Mouse (Mus musculus): Measurements from ENCODE around the gene Cog6.

Gene Cog6

DNA sequence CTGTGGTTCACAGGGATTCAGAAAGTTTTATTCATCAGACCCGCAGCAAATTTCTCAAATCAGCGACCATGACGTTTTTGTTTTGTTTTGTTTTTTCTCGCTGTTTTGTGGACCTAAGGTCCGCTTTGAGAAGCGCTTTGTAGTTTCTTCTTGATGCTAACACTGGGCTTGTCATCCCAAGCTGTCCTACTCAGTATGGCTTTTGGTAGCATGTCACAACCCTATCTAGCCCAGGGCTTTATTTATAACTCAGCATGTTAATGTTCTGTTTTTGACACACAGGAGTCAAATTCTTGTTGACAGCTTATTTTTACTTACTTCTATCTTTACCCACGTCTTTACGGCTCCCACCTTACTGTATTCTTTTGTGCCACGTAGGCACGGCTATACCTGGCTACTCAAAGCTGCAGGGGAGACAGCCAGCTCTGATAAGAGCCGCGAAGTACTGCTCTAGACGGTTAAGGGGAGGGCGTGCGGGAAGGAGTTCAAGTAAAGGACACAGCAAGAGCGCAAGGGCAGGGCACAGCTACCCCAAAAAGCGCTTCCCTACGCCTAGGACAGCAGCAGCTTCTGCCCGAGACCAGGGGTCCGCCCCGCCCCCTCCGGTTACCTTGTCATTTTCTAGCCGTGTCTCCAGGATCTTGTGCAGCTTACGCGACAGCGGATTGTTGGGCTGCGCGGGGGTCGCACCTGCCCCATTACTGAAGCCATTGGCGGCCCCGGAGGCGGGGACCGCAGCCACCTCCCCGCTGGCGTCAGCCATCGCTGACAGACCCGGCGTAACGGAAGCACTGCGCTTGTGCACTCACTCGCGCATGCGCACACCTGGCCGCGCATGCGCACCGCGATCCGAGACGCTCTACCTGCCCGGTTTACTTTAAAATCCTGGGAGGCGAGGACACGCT is at the start of gene Cog6:
Gene Cog6, minus strand, starts transcription at position 802 of the 905 bp plus-strand sequence.
- POLR2A ChIA-PET, result interaction anchor here in 3 of 4 experiments (0.5 to 2.4 kb wide), 6 partner anchors 9 to 108 kb away, joined by 3 to 7 read pairs (median 4); partner anchors contain the start of gene Lhfp (in 2 of the 3)
- CTCF ChIA-PET, result interaction anchor here (0.6 to 3.3 kb wide), 6 partner anchors 12 to 111 kb away, joined by 3 to 16 read pairs (median 3); no protein-coding TSS in a partner anchor

DNA sequence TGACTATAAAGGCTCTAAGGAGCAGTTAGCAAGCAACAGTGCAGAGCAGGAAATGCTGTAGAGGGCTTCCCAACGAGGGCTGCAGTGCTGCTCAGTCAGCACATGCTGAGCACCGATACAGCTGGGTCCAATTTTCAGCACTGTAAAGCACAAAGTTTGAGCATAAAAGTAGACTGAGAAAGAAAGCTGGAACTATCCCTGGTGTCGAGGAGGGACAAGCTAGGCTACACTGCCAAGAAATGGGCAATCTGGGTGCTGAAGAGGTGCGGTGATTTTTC is 49.0 kb upstream of the Cog6 start:
- CTCF ChIA-PET, result interaction anchor here in 2 of 4 experiments (0.6 to 1.0 kb wide), 3 partner anchors 14 to 243 kb away, joined by 3 to 4 read pairs (median 3); no protein-coding TSS in a partner anchor
- POLR2A ChIA-PET, result interaction anchor here in 2 of 4 experiments (0.6 to 0.9 kb wide), 2 partner anchors 9 to 1662 kb away, joined by 3 read pairs; no protein-coding TSS in a partner anchor

DNA sequence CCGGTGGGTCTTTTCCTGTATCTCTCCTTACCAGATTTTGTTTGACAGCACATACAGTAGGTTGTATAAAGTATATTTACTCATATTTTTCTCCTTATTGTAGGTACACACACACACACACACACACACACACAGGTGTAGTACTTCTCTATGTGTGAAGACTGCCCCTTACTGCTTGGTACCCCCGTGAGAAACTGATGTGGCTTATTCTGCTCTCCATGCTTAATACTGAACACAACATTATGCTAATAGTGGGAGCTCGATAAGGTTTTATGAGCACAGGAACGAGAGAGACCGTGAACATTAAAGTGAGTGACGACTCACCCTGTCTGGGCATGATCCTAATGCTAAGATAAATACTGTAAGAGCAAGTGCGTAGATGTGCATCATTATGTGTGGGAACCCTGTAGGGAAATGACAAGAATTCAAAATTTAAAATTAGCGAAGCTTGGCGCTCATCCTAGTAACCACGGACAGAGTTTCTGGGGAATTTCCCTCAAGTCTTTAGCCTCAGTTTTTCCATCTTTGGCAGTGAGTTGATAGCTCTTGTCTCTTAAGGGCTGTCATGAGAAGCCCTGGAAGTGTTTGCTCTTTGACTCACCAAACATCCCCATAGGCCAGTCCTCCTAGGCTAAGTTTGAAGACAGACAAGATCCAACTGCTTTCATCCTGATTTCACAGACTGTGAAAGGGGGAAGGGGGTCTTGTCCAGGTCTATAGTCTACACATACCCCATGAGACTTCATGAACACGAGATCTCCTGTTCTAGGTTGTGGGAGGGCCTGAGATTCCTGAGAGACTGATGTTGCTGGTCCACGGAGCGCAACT is 48.4 kb upstream of the Cog6 start:
- POLR2A ChIA-PET, result interaction anchor here in 1 of 4 experiments (0.9 kb wide), 1 partner anchor 9 kb away, joined by 3 read pairs; no protein-coding TSS in a partner anchor
- CTCF ChIA-PET, result no interaction called here

DNA sequence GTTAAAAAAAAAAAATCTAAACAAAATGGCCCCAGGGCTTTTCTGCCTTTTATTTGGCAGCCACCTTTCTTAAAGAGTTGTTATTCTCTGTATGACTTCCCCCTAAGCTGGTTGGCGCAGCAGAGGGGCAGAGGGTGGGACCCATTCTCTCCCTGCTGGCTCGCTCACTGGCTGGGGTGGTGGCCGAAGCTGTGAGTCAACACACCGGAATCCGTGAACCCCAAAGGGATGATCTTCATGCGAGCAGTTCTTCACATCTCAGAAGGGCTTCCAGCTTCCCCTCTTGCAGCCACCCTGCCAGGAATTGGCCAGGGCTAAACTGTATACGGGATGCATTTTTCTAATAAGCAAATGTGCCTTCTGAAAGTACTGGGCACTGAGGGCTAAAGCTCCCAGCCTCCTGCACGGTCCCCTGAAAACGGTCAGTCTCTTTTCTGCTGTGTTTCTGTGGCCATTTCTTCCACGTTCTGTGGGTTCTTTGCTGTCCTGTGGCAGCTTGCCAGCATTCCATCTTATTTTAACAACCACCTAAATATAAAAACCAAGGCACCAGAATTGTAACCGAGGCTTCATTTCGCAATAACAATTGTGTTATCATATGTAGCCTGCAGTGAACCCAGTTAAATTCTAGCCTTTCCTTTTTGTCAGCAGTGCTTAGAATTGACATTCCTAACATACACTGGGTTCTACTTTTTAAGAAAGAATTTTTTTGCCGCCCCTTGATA is 46.5 kb upstream of the Cog6 start:
- CTCF ChIA-PET, result interaction anchor here in 1 of 4 experiments (0.8 kb wide), 1 partner anchor 35 kb away, joined by 3 read pairs; no protein-coding TSS in a partner anchor
- POLR2A ChIA-PET, result interaction anchor here in 2 of 4 experiments (0.6 to 1.4 kb wide), 3 partner anchors 16 to 728 kb away, joined by 3 read pairs; no protein-coding TSS in a partner anchor

DNA sequence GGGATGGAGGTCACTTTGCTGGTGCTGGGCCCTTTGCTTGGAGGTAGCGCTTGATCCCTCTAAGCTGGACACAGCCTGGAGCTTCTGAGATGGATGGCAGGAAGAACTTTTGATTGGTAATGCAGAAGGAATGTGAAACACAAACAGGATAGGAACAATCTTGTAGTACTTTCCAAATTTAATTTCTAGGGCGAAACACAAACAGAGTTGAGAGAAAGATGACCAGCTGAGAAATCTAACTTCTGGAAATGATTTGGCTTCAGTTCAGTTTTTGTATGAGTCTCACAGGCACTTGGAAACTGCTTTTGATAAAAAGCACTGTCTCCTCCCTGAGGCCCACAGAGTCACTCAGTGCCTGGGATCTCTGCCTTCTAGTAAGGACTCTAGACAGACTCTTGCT is 42.9 kb upstream of the Cog6 start:
- ChIA-PET CTCF (interaction anchor here in 1 of 4 experiments (0.5 kb wide), 1 partner anchor 158 kb away, joined by 3 read pairs; no protein-coding TSS in a partner anchor), POLR2A (interaction anchor here in 1 of 4 experiments (0.7 kb wide), 1 partner anchor 498 kb away, joined by 3 read pairs; no protein-coding TSS in a partner anchor)

DNA sequence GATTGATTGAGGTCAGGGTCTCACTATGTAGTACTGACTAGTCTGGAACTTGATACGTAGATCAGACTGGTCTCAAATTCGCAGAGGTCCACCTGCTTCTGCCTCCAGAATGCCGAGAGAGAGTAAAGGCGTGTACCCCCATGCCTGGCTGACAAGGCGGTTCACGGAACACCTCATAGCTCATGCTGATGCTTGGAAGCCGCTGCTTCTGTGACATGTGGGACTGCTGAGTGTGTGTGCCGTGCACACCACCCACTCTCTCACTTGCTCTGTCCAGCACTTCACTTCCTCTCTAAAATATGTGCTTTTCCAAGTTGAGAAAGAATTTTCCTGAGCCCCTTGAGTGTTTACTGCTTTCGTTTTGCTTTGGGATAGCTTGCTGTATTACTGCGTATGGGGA is 39.4 kb upstream of the Cog6 start:
- CTCF ChIA-PET, result interaction anchor here in 1 of 4 experiments (0.7 kb wide), 1 partner anchor 28 kb away, joined by 4 read pairs; no protein-coding TSS in a partner anchor

DNA sequence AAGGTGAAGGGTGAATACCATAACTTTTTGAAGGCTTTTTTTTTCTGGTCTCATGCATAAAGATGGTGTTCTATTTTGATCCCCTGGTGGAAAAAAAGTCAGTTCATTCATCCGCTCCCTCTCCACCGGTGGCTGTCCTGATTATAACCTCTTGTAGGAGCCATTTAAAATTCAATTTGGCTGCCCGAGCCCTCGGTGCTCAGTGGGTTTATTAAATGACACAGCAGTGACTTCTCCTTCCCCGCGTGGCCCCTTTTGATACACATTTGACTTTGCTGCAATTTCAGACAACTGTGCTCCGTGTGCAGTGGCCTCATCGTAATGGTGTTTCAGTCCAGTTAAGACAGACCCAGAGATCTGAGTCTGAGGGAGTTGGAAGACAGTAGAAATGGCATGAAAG is 35.3 kb upstream of the Cog6 start:
- CTCF ChIA-PET, result no interaction called here
- POLR2A ChIA-PET, result interaction anchor here in 1 of 4 experiments (0.5 to 0.6 kb wide), 2 partner anchors 16 to 59 kb away, joined by 3 to 5 read pairs; no protein-coding TSS in a partner anchor

More for the DNA sequence above, 39.4 kb upstream of the Cog6 start:
- POLR2A ChIA-PET, result no interaction called here

DNA sequence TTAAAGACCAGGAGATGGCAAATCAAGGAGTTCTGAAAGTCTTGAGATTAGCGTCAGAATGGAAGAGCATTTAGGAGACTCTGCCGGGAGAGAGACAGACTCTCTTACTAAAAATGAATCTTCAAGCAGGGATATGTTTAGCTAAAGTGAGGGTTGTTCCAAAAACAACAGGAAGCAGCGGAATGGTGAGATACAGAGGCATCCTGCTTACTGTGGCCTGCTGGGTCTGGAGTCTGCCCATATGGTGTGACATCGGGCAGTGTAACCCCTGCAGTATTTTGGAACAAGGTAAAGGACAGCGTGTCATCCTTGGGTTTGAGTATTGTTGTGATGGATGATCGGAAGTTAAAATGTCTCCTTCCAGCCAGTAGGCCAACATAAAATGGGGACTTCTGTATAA is 29.3 kb upstream of the Cog6 start:
- POLR2A ChIA-PET, result no interaction called here
- CTCF ChIA-PET, result no interaction called here

DNA sequence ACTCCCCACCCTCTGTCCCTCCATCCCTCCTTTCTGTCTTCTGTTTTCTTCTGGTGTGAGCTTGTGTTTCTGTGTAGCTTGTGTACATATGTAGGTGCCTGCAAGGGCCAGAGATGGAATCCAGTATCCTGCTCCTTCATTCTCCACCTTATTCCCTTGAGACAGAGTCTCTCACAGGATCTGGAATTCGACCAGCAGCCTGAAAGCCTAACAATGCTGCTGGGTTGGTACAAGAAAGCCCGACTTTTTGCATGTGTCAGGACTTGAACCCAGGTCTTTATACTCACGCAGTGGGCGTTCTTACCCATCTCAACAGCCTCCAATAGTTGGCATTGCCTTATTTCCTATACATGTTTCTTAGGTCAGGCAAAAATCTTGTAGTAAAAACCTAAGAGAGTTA is 28.7 kb upstream of the Cog6 start:
- POLR2A ChIA-PET, result interaction anchor here in 1 of 4 experiments (0.6 kb wide), 1 partner anchor 61 kb away, joined by 3 read pairs; no protein-coding TSS in a partner anchor
- CTCF ChIA-PET, result interaction anchor here in 1 of 4 experiments (1.0 kb wide), 1 partner anchor 42 kb away, joined by 3 read pairs; no protein-coding TSS in a partner anchor

DNA sequence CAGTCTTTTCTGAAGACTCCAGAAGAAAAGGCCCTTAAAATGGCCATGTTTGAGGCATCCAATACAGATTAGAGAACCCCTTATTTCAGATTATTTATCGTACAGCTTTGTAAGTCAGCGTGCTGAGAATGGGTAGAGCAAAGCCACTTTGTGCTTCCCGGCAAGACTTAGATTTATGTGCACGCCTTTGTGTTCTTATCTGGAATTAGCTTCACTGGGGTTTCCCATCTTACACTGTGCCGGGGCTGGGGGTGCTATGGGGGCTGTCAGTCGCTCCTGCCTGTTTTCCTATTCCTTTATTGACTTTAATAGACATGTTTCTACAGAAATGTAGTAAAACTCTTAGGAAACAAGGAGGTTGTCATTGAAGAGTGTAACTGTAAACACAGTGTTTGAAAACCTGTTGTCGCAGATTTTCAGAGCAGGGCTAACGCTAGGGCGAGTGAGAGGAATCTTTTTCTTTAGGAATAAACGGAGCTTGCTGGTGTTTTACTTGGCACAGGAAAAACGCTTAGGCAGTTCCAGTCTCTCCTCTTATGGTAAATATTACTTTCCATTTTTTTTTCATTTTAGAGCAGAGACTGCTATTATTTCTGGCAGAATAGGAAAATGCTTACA is 27.8 kb upstream of the Cog6 start:
- ChIA-PET POLR2A (interaction anchor here in 1 of 4 experiments (0.7 kb wide), 1 partner anchor 1195 kb away, joined by 3 read pairs; no protein-coding TSS in a partner anchor), CTCF (interaction anchor here in 2 of 4 experiments (0.5 to 1.0 kb wide), 2 partner anchors 41 to 327 kb away, joined by 3 read pairs; no protein-coding TSS in a partner anchor)

DNA sequence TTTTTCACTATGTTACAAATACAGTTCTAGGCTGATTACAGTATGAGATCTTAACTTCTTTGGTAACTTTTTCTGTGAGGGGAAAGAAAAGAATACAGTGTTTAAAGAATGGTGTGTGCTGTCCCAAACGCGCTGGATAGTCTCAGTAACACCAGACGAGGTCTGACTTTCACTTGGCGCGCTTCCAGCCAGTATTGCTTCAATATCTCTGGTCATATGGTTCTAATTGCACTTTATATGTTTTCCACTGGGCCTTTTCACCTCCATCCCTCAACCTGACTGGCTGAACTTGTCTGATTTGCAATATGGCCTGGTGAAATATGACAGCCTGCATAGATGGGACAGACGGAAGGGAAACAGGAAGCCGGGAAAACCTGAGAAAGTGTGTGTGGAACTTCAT is 27.2 kb upstream of the Cog6 start:
- CTCF ChIA-PET, result interaction anchor here in 1 of 4 experiments (0.5 kb wide), 1 partner anchor 328 kb away, joined by 3 read pairs; no protein-coding TSS in a partner anchor

DNA sequence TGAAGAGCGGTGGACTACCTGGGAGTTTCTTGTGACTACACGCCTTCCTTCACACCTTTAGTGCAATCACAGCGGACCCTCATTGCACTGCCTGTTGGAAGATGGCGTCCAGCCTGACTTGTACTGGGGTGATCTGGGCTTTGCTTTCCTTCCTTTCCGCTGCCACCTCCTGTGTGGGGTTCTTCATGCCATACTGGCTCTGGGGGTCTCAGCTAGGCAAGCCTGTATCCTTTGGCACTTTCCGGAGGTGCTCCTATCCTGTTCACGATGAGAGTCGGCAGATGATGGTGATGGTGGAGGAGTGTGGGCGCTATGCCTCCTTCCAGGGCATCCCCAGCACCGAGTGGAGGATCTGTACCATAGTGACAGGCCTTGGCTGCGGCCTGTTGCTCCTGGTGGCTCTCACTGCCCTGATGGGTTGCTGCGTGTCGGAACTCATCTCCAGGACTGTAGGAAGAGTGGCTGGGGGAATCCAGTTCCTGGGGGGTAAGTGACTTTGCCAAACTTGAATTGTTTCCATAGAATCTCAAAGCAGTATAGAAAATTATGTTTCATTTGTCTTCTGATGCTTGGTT is 26.3 kb upstream of the Cog6 start:
- ChIA-PET CTCF (interaction anchor here in 2 of 4 experiments (2.0 to 5.8 kb wide), 3 partner anchors 10 to 14 kb away, joined by 5 to 27 read pairs (median 14); no protein-coding TSS in a partner anchor), POLR2A (interaction anchor here in 1 of 4 experiments (0.6 kb wide), 1 partner anchor 130 kb away, joined by 3 read pairs; no protein-coding TSS in a partner anchor)

More for the DNA sequence above, 27.2 kb upstream of the Cog6 start:
- POLR2A ChIA-PET, result no interaction called here

DNA sequence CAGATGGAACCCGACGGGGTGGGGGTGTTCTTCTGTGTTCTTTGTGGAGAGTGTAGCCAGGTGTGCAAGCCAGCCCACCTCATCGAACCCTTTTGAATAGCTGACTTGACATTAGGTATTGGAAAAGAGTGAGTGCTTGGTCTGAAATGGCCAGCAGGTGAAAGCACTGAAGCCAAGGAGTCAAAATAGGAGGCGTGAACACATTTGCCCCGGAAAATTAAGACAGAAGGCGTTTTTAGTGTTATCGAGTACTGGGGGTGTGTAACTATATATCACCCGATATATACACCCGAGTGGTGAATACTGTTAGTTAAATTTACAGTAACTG is 25.2 kb upstream of the Cog6 start:
- POLR2A ChIA-PET, result interaction anchor here in 3 of 4 experiments (0.6 to 1.9 kb wide), 6 partner anchors 9 to 63 kb away, joined by 3 to 7 read pairs (median 4); partner anchors contain the start of gene Cog6 (in 1 of the 3)
- CTCF ChIA-PET, result interaction anchor here (0.6 to 5.8 kb wide), 11 partner anchors 9 to 1662 kb away, joined by 3 to 27 read pairs (median 4); no protein-coding TSS in a partner anchor

DNA sequence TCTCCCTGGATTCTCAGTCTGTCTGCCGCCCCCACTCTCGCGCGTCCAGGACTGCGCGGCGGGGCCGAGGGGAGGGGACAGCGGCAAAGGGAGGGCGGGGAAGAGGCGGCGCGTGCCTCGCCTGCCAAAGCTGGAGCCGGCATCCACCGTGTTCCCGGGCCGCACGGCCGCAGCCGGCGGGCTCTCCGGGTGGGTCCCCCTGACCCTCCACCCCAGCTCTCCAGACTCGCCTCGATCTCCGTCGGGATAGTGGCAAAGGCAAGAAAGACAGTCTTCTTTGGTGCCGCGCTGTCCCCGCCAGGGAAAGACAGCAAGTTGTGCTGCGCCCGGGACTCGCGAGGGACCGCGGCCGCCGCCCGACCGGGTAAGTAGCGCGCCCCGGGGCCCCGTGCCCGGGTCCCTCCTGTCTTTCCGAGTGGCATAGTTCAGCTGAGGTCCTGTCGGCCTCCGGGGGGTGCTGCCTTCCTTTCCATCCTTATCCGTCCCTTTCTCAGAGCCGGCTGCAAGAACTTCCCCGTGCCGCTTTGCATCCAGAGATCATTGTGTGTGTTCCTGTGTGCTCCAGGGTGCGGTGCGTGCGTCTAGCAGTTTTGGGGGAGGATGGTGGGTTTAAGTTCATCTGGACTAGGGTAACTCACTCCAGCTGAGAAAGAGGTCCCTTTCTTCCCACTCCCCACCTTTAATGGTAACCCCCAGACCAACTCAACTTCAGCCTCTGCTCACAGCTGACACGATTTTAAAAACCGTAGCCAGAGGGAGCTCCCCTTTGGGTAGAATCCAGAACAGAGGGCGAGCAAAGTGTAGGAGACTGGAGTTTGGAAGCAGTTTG is 24.6 kb upstream of the Cog6 start, which contains the start of gene Lhfp:
Gene Lhfp, plus strand, starts transcription at position 118 of the 829 bp plus-strand sequence.
- POLR2A ChIA-PET, result interaction anchor here in 3 of 4 experiments (0.6 to 1.9 kb wide), 9 partner anchors 8 to 421 kb away, joined by 3 to 7 read pairs (median 4); partner anchors contain the start of genes Cog6 (in 1 of the 3) and Nhlrc3 (in 1 of the 3)

DNA sequence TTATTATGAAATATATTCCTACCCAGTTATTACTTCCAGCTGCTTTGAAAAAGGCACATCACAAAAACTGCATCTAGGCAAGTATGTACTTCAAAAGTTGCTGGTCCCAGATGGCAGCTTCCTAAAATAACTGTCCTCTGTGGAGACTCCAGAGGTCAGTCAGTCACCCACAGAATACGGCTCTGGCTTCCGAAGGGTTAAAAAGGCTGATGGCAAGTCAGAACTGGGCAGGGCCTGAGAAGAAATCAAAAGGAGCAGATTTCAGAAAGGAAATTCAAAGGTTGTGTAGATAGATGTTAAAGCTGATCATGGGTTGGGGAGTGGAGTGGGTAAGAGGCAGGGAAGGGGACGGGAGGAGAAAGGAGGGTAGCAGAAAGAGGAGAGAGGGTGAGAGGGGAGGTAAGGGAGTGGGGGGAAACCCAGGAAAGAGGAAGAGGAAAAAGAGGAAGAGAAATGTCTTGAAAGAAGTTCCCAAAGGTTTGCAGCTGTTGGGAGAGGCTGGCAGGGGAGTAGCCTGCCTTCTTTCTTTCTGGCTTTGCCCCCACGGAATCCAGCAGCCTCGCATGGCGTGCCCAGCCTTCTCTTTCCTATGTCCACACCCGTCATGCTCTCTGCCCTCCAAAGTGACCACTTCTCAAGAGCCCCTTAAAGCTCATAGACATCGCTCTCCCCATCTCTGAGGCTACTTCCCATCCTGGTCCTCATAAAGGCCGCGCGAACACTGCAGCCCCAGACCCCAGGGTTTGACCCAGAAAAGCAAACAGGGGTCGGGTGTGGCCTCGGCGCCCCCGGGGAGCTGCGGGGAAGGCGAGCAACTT is 23.8 kb upstream of the Cog6 start:
- CTCF ChIA-PET, result interaction anchor here in 3 of 4 experiments (0.7 to 5.8 kb wide), 7 partner anchors 8 to 207 kb away, joined by 3 to 27 read pairs (median 7); no protein-coding TSS in a partner anchor
- POLR2A ChIA-PET, result interaction anchor here (0.6 to 1.9 kb wide), 6 partner anchors 9 to 685 kb away, joined by 3 to 7 read pairs (median 4); partner anchors contain the start of gene Cog6 (in 1 of the 4)

More for the DNA sequence above, 24.6 kb upstream of the Cog6 start, which contains the start of gene Lhfp:
- CTCF ChIA-PET, result interaction anchor here (0.6 to 5.8 kb wide), 12 partner anchors 8 to 1661 kb away, joined by 3 to 27 read pairs (median 4); no protein-coding TSS in a partner anchor

Measured in embryonic stem cell, embryonic (primary cell).